Mouse (Mus musculus) heart, embryonic 16.5 days (tissue): ENCODE measurements around the gene Timm23. TPM values are rescaled to one million over a fixed set of nuclear protein-coding genes. Genes with fewer than 3 reads are reported as not detected.

Experiments used
- ATAC-seq: fragments of 200-750 bp; cut with Nextera tagmentation; replicated peaks from 2 replicates; pipeline ENCODE4 v1.8.0; 2017; ENCODE audit warnings: moderate number of reproducible peaks; ENCODE audit not compliant: insufficient read depth, low FRiP score; ENCODE audit errors: extremely low read depth
- H3K27ac ChIP-seq: fragments of 300-500 bp; sonication (generic); 2 replicates; pipeline ENCODE4 v1.5.1; 2014; ENCODE audit warnings: mild to moderate bottlenecking, low read length, control low read depth, moderate library complexity
- H3K27me3 ChIP-seq: fragments of 300-500 bp; sonication (generic); 2 replicates; pipeline ENCODE4 v1.6.1; 2014; ENCODE audit warnings: low read length, mixed read lengths; ENCODE audit not compliant: control insufficient read depth, insufficient read depth
- H3K36me3 ChIP-seq: fragments of 300-500 bp; sonication (generic); 2 replicates; pipeline ENCODE4 v1.6.1; 2014; ENCODE audit not compliant: control insufficient read depth, insufficient read depth
- H3K4me1 ChIP-seq: fragments of 300-500 bp; sonication (generic); 2 replicates; pipeline ENCODE4 v1.6.1; 2014; ENCODE audit warnings: low read length, mixed read lengths; ENCODE audit not compliant: control insufficient read depth, insufficient read depth
- H3K4me2 ChIP-seq: fragments of 300-500 bp; sonication (generic); 2 replicates; pipeline ENCODE4 v1.6.1; 2014; ENCODE audit warnings: low read depth, mild to moderate bottlenecking, control low read depth, low read length
- H3K4me3 ChIP-seq: fragments of 300-500 bp; sonication (generic); 2 replicates; pipeline ENCODE4 v1.5.1; 2014; ENCODE audit warnings: mild to moderate bottlenecking, control low read depth, low read length
- H3K9ac ChIP-seq: fragments of 300-500 bp; sonication (generic); 2 replicates; pipeline ENCODE4 v1.6.1; 2014; ENCODE audit warnings: low read length, control low read depth
- H3K9me3 ChIP-seq: fragments of 300-500 bp; sonication (generic); replicated peaks from 2 replicates; pipeline ENCODE4 v1.6.1; 2016; ENCODE audit warnings: low read length; ENCODE audit not compliant: control insufficient read depth
- WGBS: fragments of 180-500 bp; shearing (Covaris S2); extraction: QIAGEN DNeasy Blood & Tissue Kit; methylation state at CpG from one replicate; pipeline ENCODE4 v1.1.7; 2014; 5-methylcytosine and 5-hydroxymethylcytosine counted together
- polyA plus RNA-seq: library from polyadenylated mRNA; unstranded; fragments of >200 nt; fragmentation: Nextera tagmentation; extraction: Ambion mirVana; gene quantifications from 2 replicates; pipeline ENCODE4 v1.2.1, GENCODE M21; 2015

Gene Timm23
- polyA plus RNA-seq, 1 experiment from 2014 or later: 274 TPM

- Histone ChIP-seq H3K9ac (no peak overlapping the region; the same call in 1 of the 2 replicates), H3K9me3 (no peaks in the 10 kb centered on the region)
Measured at GRCm38 (mm10) chr14:32167326-32167725, 34.4 kb downstream of the Timm23 start.

GRCm38 (mm10) chr14:32166840-32167239, 34.9 kb downstream of the Timm23 start:
- Histone ChIP-seq H3K4me2 (no peak overlapping the region), H3K27me3 (no peaks in the 10 kb centered on the region), H3K9me3 (no peaks in the 10 kb centered on the region), H3K4me3 (0 out of 2 replicates have a peak overlapping the region, but pooled peaks have one; percentile 9), H3K4me1 (peaks cover 33% of the 10 kb centered on the region), H3K27ac (no peak overlapping the region), H3K36me3 (no peaks in the 10 kb centered on the region), H3K9ac (no peak overlapping the region)
- ATAC-seq: no peak
- 75% methylated on average over 1 of the region's 1 CpGs for WGBS

More at GRCm38 (mm10) chr14:32167326-32167725, 34.4 kb downstream of the Timm23 start:
- Histone ChIP-seq H3K27me3 (no peaks in the 10 kb centered on the region), H3K4me1 (peaks cover 30% of the 10 kb centered on the region), H3K36me3 (no peaks in the 10 kb centered on the region), H3K4me2 (peak overlapping the region; percentile 13; the same call in 1 of the 2 replicates), H3K4me3 (peak overlapping the region; percentile 16), H3K27ac (peak overlapping the region; percentile 13; the same call in 1 of the 2 replicates)
- 85% methylated on average over 5 of the region's 5 CpGs for WGBS
- no peak for ATAC-seq

- Histone ChIP-seq H3K4me3 (peak overlapping the region; percentile 64), H3K9ac (peak overlapping the region; percentile 73), H3K36me3 (no peaks in the 10 kb centered on the region), H3K27me3 (no peaks in the 10 kb centered on the region), H3K4me2 (peak overlapping the region; percentile 86), H3K4me1 (peaks cover 34% of the 10 kb centered on the region), H3K9me3 (no peaks in the 10 kb centered on the region), H3K27ac (no peak overlapping the region; the same call in 1 of the 2 replicates)
- WGBS: 56% methylated on average over 2 of the region's 2 CpGs
- ATAC-seq: no peak
Measured at GRCm38 (mm10) chr14:32166062-32166441, 35.6 kb downstream of the Timm23 start.

- Histone ChIP-seq H3K4me3 (peak overlapping the region; percentile 64), H3K9me3 (no peaks in the 10 kb centered on the region), H3K4me2 (peak overlapping the region; percentile 86), H3K4me1 (peaks cover 40% of the 10 kb centered on the region), H3K9ac (peak overlapping the region; percentile 73), H3K27me3 (no peaks in the 10 kb centered on the region), H3K36me3 (no peaks in the 10 kb centered on the region), H3K27ac (peak overlapping the region; percentile 84)
- 1% methylated on average over 42 of the region's 42 CpGs for WGBS
- peak; percentile 85 for ATAC-seq
Measured at GRCm38 (mm10) chr14:32165278-32166061, 36.2 kb downstream of the Timm23 start.

- Histone ChIP-seq H3K27me3 (no peaks in the 10 kb centered on the region), H3K4me2 (no peak overlapping the region; the same call in none of the 2 replicates), H3K4me3 (no peak overlapping the region), H3K4me1 (peaks cover 41% of the 10 kb centered on the region), H3K27ac (no peak overlapping the region; the same call in 1 of the 2 replicates), H3K36me3 (no peaks in the 10 kb centered on the region), H3K9me3 (no peaks in the 10 kb centered on the region), H3K9ac (no peak overlapping the region)
- ATAC-seq: no peak
- 70% methylated on average over 8 of the region's 8 CpGs for WGBS
Measured at GRCm38 (mm10) chr14:32164173-32165051, 37.3 kb downstream of the Timm23 start.

GRCm38 (mm10) chr14:32163203-32163888, 38.4 kb downstream of the Timm23 start:
- peaks cover 42% of the 10 kb centered on the region for H3K4me1 ChIP-seq
- no peak overlapping the region for H3K4me3 ChIP-seq
- no peak for ATAC-seq
- H3K27me3 ChIP-seq: no peaks in the 10 kb centered on the region
- H3K36me3 ChIP-seq: no peaks in the 10 kb centered on the region
- H3K4me2 ChIP-seq: no peak overlapping the region
- 88% methylated on average over 11 of the region's 11 CpGs for WGBS
- no peak overlapping the region for H3K27ac ChIP-seq
- no peaks in the 10 kb centered on the region for H3K9me3 ChIP-seq
- H3K9ac ChIP-seq: no peak overlapping the region

- Histone ChIP-seq H3K4me3 (no peak overlapping the region), H3K4me1 (peaks cover 31% of the 10 kb centered on the region), H3K9ac (no peak overlapping the region), H3K4me2 (no peak overlapping the region), H3K9me3 (no peaks in the 10 kb centered on the region), H3K27ac (no peak overlapping the region), H3K36me3 (no peaks in the 10 kb centered on the region), H3K27me3 (no peaks in the 10 kb centered on the region)
- ATAC-seq: no peak
- WGBS: 93% methylated on average over 5 of the region's 5 CpGs
Measured at GRCm38 (mm10) chr14:32162231-32162630, 39.5 kb downstream of the Timm23 start.

GRCm38 (mm10) chr14:32161090-32161885, 40.4 kb downstream of the Timm23 start:
- peak overlapping the region; percentile 71 for H3K4me2 ChIP-seq
- 76% methylated on average over 12 of the region's 12 CpGs for WGBS
- no peak overlapping the region for H3K27ac ChIP-seq
- no peaks in the 10 kb centered on the region for H3K9me3 ChIP-seq
- peaks cover 28% of the 10 kb centered on the region for H3K4me1 ChIP-seq
- no peak for ATAC-seq
- H3K4me3 ChIP-seq: peak overlapping the region; percentile 75; the same call in 1 of the 2 replicates
- H3K9ac ChIP-seq: peak overlapping the region; percentile 85
- no peaks in the 10 kb centered on the region for H3K27me3 ChIP-seq
- no peaks in the 10 kb centered on the region for H3K36me3 ChIP-seq
